Mouse (Mus musculus): ENCODE measurements around the gene Gpr135.
"Not testable (repeated sequence)": the region's sequence is repeated elsewhere in the genome, so short reads cannot be mapped to it uniquely, and the experiment has no call there.

The Gpr135 gene

DNA sequence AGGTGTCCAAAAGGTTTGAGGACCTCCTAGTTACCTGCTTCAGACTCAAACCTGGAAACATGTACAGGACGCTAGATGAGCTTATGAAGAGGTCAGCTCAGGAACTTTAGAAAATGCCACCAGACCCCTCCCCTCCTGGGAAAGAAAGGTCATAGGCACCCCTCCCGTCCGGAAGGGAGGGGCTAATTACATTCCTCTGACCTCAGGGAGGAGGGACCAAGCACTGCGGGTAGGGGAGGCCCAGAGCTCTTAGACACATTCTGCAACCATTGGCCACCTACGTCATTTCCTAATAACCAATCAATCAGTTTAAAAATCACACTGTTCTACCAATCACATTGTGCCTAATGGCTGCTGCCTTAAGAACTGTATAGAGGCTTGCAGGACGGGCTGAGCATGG, 18.4 kb downstream of the Gpr135 start:
- no peak for DNase-seq (ENCODE audit: low spot score)

GRCm38 (mm10) chr12:72050821-72051220, 20.1 kb downstream of the Gpr135 start:
- DNase-seq (ENCODE audit: low spot score), result no peak

- DNase-seq (ENCODE audit: low spot score), result not testable (repeated sequence)
Measured at GRCm38 (mm10) chr12:72050156-72050555, 20.8 kb downstream of the Gpr135 start.

DNA sequence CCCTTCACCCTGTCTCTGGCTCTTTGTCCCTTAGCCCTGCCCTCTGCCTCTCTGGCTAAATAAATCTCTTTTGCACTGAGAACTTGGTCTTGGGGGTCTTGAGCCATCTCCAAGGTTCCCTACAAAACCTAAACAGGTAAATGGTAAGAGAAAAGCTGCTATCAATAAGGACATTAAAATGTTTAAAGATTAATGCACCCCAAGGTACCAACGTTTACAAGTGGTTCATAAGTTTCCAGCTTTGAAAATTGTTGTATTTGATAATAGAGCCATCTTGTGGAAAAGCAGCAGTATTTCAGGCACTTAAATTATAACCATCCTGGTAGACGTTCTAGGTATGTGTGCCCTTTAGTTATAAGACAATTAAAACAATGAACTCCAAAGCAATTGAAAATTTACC, 23.4 kb downstream of the Gpr135 start:
- DNase-seq (ENCODE audit: low spot score), result no peak

DNA sequence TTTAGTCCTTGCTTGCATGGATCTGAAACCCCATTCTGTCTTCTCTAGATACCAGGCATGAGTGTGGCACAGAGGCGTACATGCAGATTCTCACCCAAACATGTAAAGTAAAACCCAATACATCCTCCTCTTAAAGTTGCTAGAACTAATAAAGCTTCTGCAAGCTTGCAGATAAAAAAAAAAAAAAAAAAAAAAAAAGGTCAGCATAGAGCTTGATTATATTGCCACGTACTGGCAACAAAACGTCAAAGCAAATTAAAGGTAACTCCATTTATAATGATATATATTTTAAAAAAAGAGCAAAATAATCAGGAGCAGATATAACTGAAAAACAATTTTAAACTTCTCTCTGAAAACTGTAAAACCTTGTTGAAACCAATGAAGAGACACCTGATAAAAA, 29.7 kb downstream of the Gpr135 start:
- DNase-seq (ENCODE audit: low spot score), result no peak

GRCm38 (mm10) chr12:72039501-72039900, 31.4 kb downstream of the Gpr135 start:
- DNase-seq (ENCODE audit: low spot score), result no peak

DNA sequence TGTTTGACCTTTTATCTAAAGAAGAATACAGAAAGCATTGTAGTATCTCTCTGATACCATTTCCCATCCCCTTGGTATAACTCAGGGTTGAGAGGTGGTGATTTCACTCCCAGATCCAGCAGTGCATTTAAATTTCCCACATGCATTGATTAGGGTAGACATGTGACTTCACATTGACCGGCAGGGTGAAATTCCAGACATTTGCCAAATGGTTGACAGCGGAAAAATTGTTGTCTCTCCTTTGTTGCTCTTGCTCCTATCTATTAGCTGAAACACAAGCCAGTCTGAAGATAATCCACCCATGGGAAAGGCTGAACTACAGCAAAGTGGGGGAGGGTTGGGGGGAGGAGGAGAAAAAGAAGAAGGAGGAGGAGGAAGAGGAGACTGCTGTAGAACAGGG, 32.1 kb downstream of the Gpr135 start:
- no peak for DNase-seq (ENCODE audit: low spot score)

DNA sequence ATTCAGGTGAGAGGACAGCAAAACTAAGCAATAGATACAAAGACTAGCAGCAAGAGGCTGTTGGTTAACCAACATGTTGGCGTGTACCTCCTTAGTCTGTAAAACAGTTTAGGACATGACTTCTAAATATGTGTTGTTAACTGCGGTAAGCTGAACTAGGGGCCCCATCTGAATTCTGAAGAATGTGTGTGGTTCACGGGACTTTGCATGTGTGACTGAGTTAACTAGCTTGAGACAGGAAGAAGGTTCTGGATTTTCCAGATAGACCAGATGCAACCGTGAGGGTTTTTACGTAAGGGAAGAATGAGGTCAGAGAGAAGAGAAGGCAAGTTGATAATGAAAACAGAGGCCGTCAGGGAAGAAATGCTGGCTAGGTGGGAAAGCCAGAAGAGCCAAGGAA, 33.9 kb downstream of the Gpr135 start:
- no peak for DNase-seq (ENCODE audit: low spot score)

GRCm38 (mm10) chr12:72036097-72036661, 34.7 kb downstream of the Gpr135 start:
- no peak for DNase-seq (ENCODE audit: low spot score)

DNA sequence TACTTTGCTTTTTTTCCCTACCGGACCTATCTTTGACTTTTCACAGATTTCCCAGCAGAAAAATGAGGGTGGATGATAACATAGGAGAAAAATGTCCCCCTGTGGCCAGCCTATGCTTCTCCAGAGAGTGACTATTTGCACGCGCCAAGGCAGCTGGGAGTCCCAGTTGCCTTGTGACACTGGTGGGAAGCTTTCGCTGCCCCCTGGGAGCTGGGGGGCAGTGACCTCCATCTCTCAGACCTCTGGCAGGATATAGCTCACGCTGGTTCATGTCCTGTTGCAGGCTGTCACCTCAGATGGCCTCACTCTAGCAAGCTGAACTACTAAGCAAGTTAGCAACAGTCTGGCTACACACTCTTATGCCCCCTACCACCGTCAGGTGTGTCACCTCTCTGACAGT, 39.1 kb downstream of the Gpr135 start:
- no peak for DNase-seq (ENCODE audit: low spot score)

DNA sequence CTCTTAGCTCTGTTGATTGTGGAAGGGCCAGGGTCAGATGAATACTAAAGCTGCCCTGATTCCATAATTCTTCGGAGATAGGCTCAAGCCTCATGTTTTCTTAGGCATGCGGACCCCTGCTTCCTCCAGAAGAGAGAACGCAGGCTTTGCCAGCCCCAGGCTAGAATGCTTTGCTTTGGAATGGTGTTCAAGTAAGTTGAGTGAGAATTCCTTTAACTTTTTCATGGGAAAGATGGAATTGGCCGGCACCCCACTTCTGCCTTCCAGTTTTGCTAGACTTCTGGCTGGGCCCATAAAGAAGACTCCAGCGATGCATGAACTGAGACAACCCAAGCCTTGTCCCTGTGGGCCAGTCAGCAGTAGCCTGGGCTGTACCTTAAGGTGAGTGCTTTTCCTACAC, 39.8 kb downstream of the Gpr135 start:
- no peak for DNase-seq (ENCODE audit: low spot score)

DNA sequence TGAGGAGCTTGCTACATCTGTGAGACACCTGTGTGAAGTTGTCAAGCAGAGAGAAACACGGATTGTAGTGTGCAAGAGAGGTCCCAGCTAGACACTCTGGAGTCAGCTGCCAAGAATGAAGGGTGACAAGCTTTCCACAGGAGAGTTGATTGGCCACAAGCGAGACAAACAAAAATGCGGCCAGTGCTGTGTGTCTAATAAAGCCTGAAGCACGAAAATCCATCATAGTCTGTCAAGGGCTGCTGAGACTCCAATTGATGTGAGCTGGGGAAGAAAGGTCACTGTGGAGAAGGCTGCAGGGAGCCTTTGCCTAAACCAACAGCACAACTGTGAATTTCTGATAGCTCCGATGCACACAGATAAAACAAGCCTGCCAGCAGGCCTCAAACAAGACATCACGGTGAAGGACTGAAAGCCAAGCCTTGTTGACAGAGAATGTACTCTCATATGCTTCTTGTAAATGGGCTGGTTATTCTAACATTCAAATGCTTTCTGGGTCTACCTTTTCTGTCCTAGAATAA, 45.6 kb downstream of the Gpr135 start:
- DNase-seq (ENCODE audit: low spot score), result no peak

- DNase-seq (ENCODE audit: low spot score), result no peak
Measured at GRCm38 (mm10) chr12:72023572-72023971, 47.4 kb downstream of the Gpr135 start.

DNA sequence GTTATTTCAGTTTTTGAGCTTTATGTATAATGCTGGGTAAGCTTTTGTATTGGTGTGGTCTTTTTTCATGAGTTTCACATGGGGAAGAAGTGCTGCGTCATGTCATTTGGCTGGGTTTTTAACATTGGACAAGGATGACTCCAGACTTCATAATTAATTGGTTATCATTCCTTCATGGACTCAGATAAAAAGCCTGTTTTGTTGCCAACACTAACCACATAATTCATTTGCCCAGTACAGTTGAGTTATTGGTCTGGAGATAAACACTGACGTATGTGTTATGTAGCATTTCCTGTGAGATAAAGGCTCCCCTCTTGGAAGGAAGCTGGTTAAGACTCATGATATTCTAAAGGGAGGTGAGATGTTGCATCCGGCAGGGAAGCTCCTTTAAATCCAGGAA, 48.1 kb downstream of the Gpr135 start:
- DNase-seq (ENCODE audit: low spot score), result no peak

DNA sequence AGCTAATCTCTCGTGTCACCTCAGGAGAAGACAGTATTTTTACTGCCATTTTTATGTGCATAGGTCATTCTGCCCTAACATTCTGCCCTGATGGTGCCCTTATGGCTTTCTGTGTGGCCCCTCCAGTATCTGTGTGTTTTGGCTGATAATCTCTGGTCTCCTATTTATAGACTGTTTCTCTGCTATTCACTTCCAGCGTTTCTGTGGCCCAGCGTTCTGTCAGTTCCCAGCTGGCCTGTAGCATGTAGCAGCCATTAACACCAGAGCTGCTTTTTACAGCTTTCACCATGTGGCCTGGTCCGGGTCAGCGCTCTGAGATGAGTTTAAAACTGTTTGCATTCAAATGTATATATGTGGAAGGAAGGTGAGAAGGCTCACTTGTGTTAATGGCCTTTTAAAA, 49.4 kb downstream of the Gpr135 start:
- DNase-seq (ENCODE audit: low spot score), result no peak

DNA sequence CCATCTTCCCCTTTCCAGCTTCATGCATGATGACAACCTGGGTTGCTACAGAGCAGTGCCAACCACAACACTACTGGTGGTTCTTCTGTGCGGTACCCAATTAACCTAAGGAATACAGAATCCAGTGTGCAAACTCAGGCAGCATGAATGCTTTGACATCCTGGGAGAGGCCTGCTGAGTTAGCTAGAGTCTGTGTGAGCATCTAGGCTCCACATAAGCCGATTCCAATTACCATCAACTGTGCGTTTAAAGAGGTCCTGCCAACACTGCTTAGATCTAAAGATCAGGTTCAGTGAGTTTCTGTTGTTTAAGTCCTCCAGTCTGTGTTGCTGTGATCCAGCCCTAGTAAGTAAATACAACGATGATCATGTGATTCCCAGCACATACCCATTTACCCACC, 50.6 kb downstream of the Gpr135 start:
- no peak for DNase-seq (ENCODE audit: low spot score)
